Mouse (Mus musculus) embryonic fibroblast, embryonic 13.5 days (primary cell): ENCODE results near the gene Atp6v1f. TPM values are rescaled to one million over a fixed set of nuclear protein-coding genes. Genes with fewer than 3 reads are reported as not detected.

Experiments used
- H3K27ac ChIP-seq: 2 replicates; pipeline ENCODE4 v1.5.1; 2012; ENCODE audit warnings: low read length, control low read depth, inconsistent platforms; ENCODE audit not compliant: insufficient read depth
- H3K4me1 ChIP-seq: 2 replicates; pipeline ENCODE4 v1.6.1; 2011; ENCODE audit warnings: low read length; ENCODE audit not compliant: control insufficient read depth, insufficient read depth
- H3K4me3 ChIP-seq: 2 replicates; pipeline ENCODE4 v1.5.1; 2011; ENCODE audit warnings: mild to moderate bottlenecking, control low read depth, low read length; ENCODE audit not compliant: insufficient read depth
- CTCF ChIP-seq: IDR thresholded peaks from 2 replicates; pipeline ENCODE4 v1.5.1; 2011; ENCODE audit warnings: mild to moderate bottlenecking, control low read depth, low read length, moderate library complexity, borderline replicate concordance; ENCODE audit not compliant: insufficient read depth
- POLR2A ChIP-seq: IDR thresholded peaks from 2 replicates; pipeline ENCODE4 v1.6.1; 2011; ENCODE audit warnings: low read depth, mild to moderate bottlenecking, control low read depth, low read length, moderate library complexity
- polyA plus RNA-seq: library from polyadenylated mRNA; stranded (reverse); fragments of >200 nt; gene quantifications from 2 replicates; pipeline ENCODE4 v1.2.4, GENCODE M21; 2011; ENCODE audit warnings: low read depth; ENCODE audit not compliant: missing spikeins, insufficient read length

Atp6v1f gene
- polyA plus RNA-seq, 1 experiment = 131 TPM

- Histone ChIP-seq H3K27ac (no peak overlapping the region), H3K4me1 (no peaks in the 10 kb centered on the region), H3K4me3 (no peak overlapping the region)
- TF ChIP-seq CTCF = no peak
- no peak for TF ChIP-seq POLR2A
These were observed 45.8 kb downstream of the Atp6v1f start for GRCm38 (mm10) chr6:29513284-29513683.

GRCm38 (mm10) chr6:29517139-29517538 lies 49.6 kb downstream of the Atp6v1f start:
- TF ChIP-seq CTCF (peak; percentile 88; the same call in 1 of the 2 replicates), POLR2A (no peak)
- Histone ChIP-seq H3K4me1 (no peaks in the 10 kb centered on the region), H3K4me3 (no peak overlapping the region), H3K27ac (no peak overlapping the region)

Other genes starting within 250 kb of the Atp6v1f start
- 25.3 and 27.6 TPM in 2 replicates for gene Hilpda, start 195.2 kb upstream of the Atp6v1f start, polyA plus RNA-seq
- not detected in 2 replicates for gene Fam71f2, start 188.1 kb upstream of the Atp6v1f start, polyA plus RNA-seq
- gene Fam71f1, start 148.6 kb upstream of the Atp6v1f start, polyA plus RNA-seq = not detected in 2 replicates
- gene Calu, start 119.6 kb upstream of the Atp6v1f start, polyA plus RNA-seq = 1,348 and 1,377 TPM in 2 replicates
- gene Opn1sw, start 79.2 kb upstream of the Atp6v1f start, polyA plus RNA-seq = 0.40 and 0.78 TPM in 2 replicates
- gene Ccdc136, start 71.4 kb upstream of the Atp6v1f start, polyA plus RNA-seq = 25.1 and 26.7 TPM in 2 replicates
- gene Flnc, start 34.5 kb upstream of the Atp6v1f start, polyA plus RNA-seq = 107 and 151 TPM in 2 replicates
- gene Atp6v1fnb, start 3.7 kb downstream of the Atp6v1f start, polyA plus RNA-seq = not detected in 2 replicates
- gene Kcp, start 40.2 kb downstream of the Atp6v1f start, polyA plus RNA-seq = 5.1 and 7.1 TPM in 2 replicates
- 4.2 and 4.7 TPM in 2 replicates for gene Irf5, start 58.9 kb downstream of the Atp6v1f start, polyA plus RNA-seq
- 68.8 and 76.1 TPM in 2 replicates for gene Tnpo3, start 142.2 kb downstream of the Atp6v1f start, polyA plus RNA-seq
- gene Tspan33, start 226.5 kb downstream of the Atp6v1f start, polyA plus RNA-seq = 0.40 and 1.1 TPM in 2 replicates